ENCODE assay signal across 24 mouse cellular contexts in the genomic region with DNA sequence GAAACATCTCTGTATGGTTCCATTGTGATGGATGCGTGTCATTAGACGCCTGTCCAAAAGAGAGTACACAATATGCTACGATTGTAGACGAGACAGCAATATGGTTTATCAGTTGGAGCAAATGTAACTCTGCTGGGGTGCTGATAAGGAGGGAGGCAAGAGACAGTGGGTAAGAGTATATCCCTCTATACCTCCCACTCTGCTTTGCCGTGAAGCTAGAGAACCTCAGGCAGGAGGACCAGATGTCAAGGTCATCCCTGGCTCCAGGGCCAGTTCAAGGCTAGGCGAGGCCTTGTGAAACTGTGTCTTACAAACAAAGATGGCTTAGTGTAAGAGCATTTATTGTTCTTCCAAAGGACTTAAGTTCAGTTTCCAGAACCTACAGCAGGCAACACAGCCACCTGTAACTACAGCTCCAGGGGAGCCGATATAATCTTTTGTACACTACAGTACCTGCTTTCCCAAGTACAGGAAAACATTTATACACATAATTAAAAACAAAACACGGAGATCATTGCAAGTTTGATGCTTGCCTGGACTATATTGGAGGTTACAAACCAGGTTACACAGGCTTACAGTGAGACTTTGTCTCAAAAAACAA. TPM values are rescaled to one million over a fixed set of nuclear protein-coding genes. Genes with fewer than 3 reads are reported as not detected.
DNase-seq lines count a peak whose midpoint lies in the region; ATAC-seq and TF ChIP-seq lines count a peak whose summit lies in the region.
"Had no signal": no experiment of that assay in that cellular context is flagged by ENCODE, and none has a peak within 500 bp of the region (broad histone marks: within the 10 kb centered on the region; RNA-seq: fewer than 3 reads in every experiment).

No protein-coding gene starts in this region.

- H3K27ac ChIP-seq in heart, embryonic 11.5 days (ENCODE audit: low read depth, low read length) = peak overlapping the region; percentile 7; the same call in 1 of the 2 replicates
- no peak overlapping the region for H3K27ac ChIP-seq in heart, adult 2 months
- peak overlapping the region; percentile 87 for H3K27ac ChIP-seq in liver, embryonic 12.5 days
- H3K27ac ChIP-seq: hindbrain, embryonic 12.5 days; limb, embryonic 15.5 days; midbrain, embryonic 10.5 days had no signal

- 81% methylated on average over 8 of the region's 8 CpGs for WGBS in heart, embryonic 11.5 days (ENCODE audit: insufficient replicate concordance)
- WGBS in heart, adult 2 months = 89% methylated on average over 8 of the region's 8 CpGs
- 38% methylated on average over 8 of the region's 8 CpGs for whole genome bisulfite sequencing in liver, embryonic 12.5 days (ENCODE audit: insufficient replicate concordance)

- TF ChIP-seq EP300 in heart, adult 2 months (IDR thresholded peaks at IDR 0.05; ENCODE audit: insufficient read depth, low read depth, low read length) = no peak

- H3K9me3 ChIP-seq in heart, embryonic 11.5 days (replicated peaks; ENCODE audit: control insufficient read depth, low read length) = no peaks in the 10 kb centered on the region
- no peaks in the 10 kb centered on the region for H3K9me3 ChIP-seq in G1E (replicated peaks)
- no peaks in the 10 kb centered on the region for H3K9me3 ChIP-seq in liver, embryonic 12.5 days (replicated peaks)
- H3K9me3 ChIP-seq: limb, embryonic 15.5 days; midbrain, embryonic 10.5 days had no signal

- no peak overlapping the region for H3K4me2 ChIP-seq in heart, embryonic 11.5 days
- H3K4me2 ChIP-seq in liver, embryonic 12.5 days = peak overlapping the region; percentile 55
- H3K4me2 ChIP-seq: hindbrain, embryonic 12.5 days; limb, embryonic 15.5 days had no signal

- intact Hi-C loops in heart, adult 2 months (cut with DNase I) = no loop called here
- intact Hi-C loops in left cerebral cortex, postnatal 14 days (cut with DNase I) = no loop called here

- no peaks in the 10 kb centered on the region for H3K79me2 ChIP-seq in heart, adult 2 months (replicated peaks; ENCODE audit: control insufficient read depth, insufficient read depth, low read length)

- H3K9ac ChIP-seq in heart, embryonic 11.5 days (ENCODE audit: low read depth, low read length) = no peak overlapping the region
- no peak overlapping the region for H3K9ac ChIP-seq in heart, adult 2 months (ENCODE audit: low read depth, low read length)
- H3K9ac ChIP-seq in liver, embryonic 12.5 days = peak overlapping the region; percentile 51
- H3K9ac ChIP-seq: forebrain, postnatal 0 days; hindbrain, embryonic 12.5 days; limb, embryonic 15.5 days had no signal

- peaks cover 14% of the 10 kb centered on the region for H3K36me3 ChIP-seq in heart, embryonic 11.5 days (ENCODE audit: control insufficient read depth, insufficient read depth, low read length)
- H3K36me3 ChIP-seq in heart, adult 2 months (ENCODE audit: control insufficient read depth, insufficient read depth, low read length) = no peaks in the 10 kb centered on the region
- H3K36me3 ChIP-seq in G1E (replicated peaks) = peaks cover 94% of the 10 kb centered on the region
- peaks cover 85% of the 10 kb centered on the region for H3K36me3 ChIP-seq in liver, embryonic 12.5 days

- no peak overlapping the region for H3K4me3 ChIP-seq in heart, embryonic 11.5 days (ENCODE audit: low read depth, low read length)
- H3K4me3 ChIP-seq in heart, adult 2 months = no peak overlapping the region
- no peak overlapping the region for H3K4me3 ChIP-seq in G1E (ENCODE audit: low read depth, low read length)
- peak overlapping the region; percentile 14; the same call in 1 of the 2 replicates for H3K4me3 ChIP-seq in liver, embryonic 12.5 days
- H3K4me3 ChIP-seq: hindbrain, embryonic 12.5 days; limb, embryonic 15.5 days; midbrain, embryonic 10.5 days had no signal

- H3K27me3 ChIP-seq in heart, embryonic 11.5 days (ENCODE audit: control insufficient read depth, insufficient read depth, low read length) = no peaks in the 10 kb centered on the region
- no peaks in the 10 kb centered on the region for H3K27me3 ChIP-seq in heart, adult 2 months (ENCODE audit: control insufficient read depth, insufficient read depth, low read length)
- H3K27me3 ChIP-seq in G1E (ENCODE audit: insufficient read depth, low read length) = no peaks in the 10 kb centered on the region
- no peaks in the 10 kb centered on the region for H3K27me3 ChIP-seq in liver, embryonic 12.5 days (replicated peaks)
- H3K27me3 ChIP-seq: CH12.LX; hindbrain, embryonic 12.5 days; limb, embryonic 15.5 days had no signal

- DNase-seq in heart, adult 2 months = no peak
- DNase-seq in G1E (ENCODE audit: low spot score) = peak; percentile 38
- DNase-seq in left cerebral cortex, postnatal 14 days (ENCODE audit: low spot score in 2 of 2) = no peak
- DNase-seq in cerebellum, postnatal 10 days = no peak
- DNase-seq in gastrocnemius, adult 8-10 months (ENCODE audit: low spot score in 2 of 2) = no peak
- DNase-seq: adrenal gland, postnatal 36 days; cerebellum, postnatal 25 days; forebrain, postnatal 0 days; heart, postnatal 10 days; kidney, adult 18-20 months; kidney, postnatal 4 days; lung, postnatal 14 days; right cerebral cortex, postnatal 4 days had no signal

- no peak for TF ChIP-seq POLR2A in heart, adult 2 months (IDR thresholded peaks at IDR 0.05; ENCODE audit: insufficient read depth, low read depth, low read length)

- no peak for TF ChIP-seq CTCF in heart, adult 2 months (IDR thresholded peaks at IDR 0.05)
- no peak for TF ChIP-seq CTCF in G1E (IDR thresholded peaks at IDR 0.05; ENCODE audit: low read depth, low read length)

- H3K4me1 ChIP-seq in heart, embryonic 11.5 days (ENCODE audit: control insufficient read depth, insufficient read depth, low read length) = no peaks in the 10 kb centered on the region
- no peaks in the 10 kb centered on the region for H3K4me1 ChIP-seq in heart, adult 2 months (ENCODE audit: control insufficient read depth, insufficient read depth, low read length)
- peaks cover 53% of the 10 kb centered on the region for H3K4me1 ChIP-seq in G1E (ENCODE audit: insufficient read depth, low read depth, low read length)
- peaks cover 57% of the 10 kb centered on the region for H3K4me1 ChIP-seq in liver, embryonic 12.5 days
- H3K4me1 ChIP-seq: hindbrain, embryonic 12.5 days; limb, embryonic 15.5 days; midbrain, embryonic 10.5 days had no signal

- ATAC-seq in heart, embryonic 11.5 days (replicated peaks; ENCODE audit: insufficient number of reproducible peaks, low FRiP score, low TSS enrichment) = peak; percentile 70; the same call in 1 of the 2 replicates
- peak; percentile 92 for ATAC-seq in G1E (ENCODE audit: extremely low read depth, insufficient number of reproducible peaks, low FRiP score, poor library complexity, severe bottlenecking)
- peak; percentile 63 for ATAC-seq in common myeloid progenitor, adult 5-6 weeks (replicated peaks; ENCODE audit: low read depth, poor library complexity, severe bottlenecking)
- ATAC-seq in liver, embryonic 12.5 days = peak; percentile 99
- ATAC-seq: forebrain, postnatal 0 days had no signal

RNA-seq across cellular contexts. Expression of a gene that starts 11.9 kb away (rescaled TPM):
- 3.2 and 7.0 TPM in 2 replicates for polyA plus RNA-seq in heart, embryonic 11.5 days (2014; fragmentation: Nextera tagmentation; extraction: Ambion mirVana)
- total RNA-seq in heart, adult 2 months (2021) = 10 to 100 TPM; 67.6 to 71.9 TPM
- 67.1 and 89.9 TPM in 2 replicates for polyA plus RNA-seq in heart, adult 2 months (2012; rRNA removed)
- total RNA-seq in G1E (2014; fragmentation: Nextera tagmentation) (97.4 and 108 TPM in 2 replicates), G1E (2017) (90.5 and 90.7 TPM in 2 replicates)
- 208 and 223 TPM in 2 replicates for polyA plus RNA-seq in G1E (2012)
- 142 and 149 TPM in 2 replicates for total RNA-seq in common myeloid progenitor, adult 5-6 weeks (2017)
- polyA plus RNA-seq in liver, embryonic 12.5 days (2016; fragmentation: Nextera tagmentation; extraction: Ambion mirVana) = 12.0 and 12.7 TPM in 2 replicates
- total RNA-seq in left cerebral cortex, postnatal 14 days (2021) = 100 to 1,000 TPM; 132 to 135 TPM
- total RNA-seq in gastrocnemius, adult 8-10 months (2022) = 10 to 100 TPM; 48.2 to 53.4 (median 49.4) TPM

RNA-seq across cellular contexts. Expression of a gene that starts 14.1 kb away (rescaled TPM):
- 81.5 and 83.7 TPM in 2 replicates for polyA plus RNA-seq in heart, embryonic 11.5 days (2014; fragmentation: Nextera tagmentation; extraction: Ambion mirVana)
- total RNA-seq in heart, adult 2 months (2021) = 10 to 100 TPM; 31.9 to 35.0 TPM
- 27.0 and 29.7 TPM in 2 replicates for polyA plus RNA-seq in heart, adult 2 months (2012; rRNA removed)
- total RNA-seq in G1E (2014; fragmentation: Nextera tagmentation) = 55.3 and 67.8 TPM in 2 replicates
- 26.5 and 30.6 TPM in 2 replicates for total RNA-seq in G1E (2017)
- 124 and 152 TPM in 2 replicates for polyA plus RNA-seq in G1E (2012)
- total RNA-seq in common myeloid progenitor, adult 5-6 weeks (2017) = 28.6 and 43.6 TPM in 2 replicates
- polyA plus RNA-seq in liver, embryonic 12.5 days (2016; fragmentation: Nextera tagmentation; extraction: Ambion mirVana) = 90.8 and 95.6 TPM in 2 replicates
- total RNA-seq in left cerebral cortex, postnatal 14 days (2021) = 100 to 1,000 TPM; 102 to 108 TPM
- total RNA-seq in gastrocnemius, adult 8-10 months (2022) = 10 to 100 TPM; 23.4 to 28.8 (median 24.4) TPM

RNA-seq across cellular contexts. Expression of a gene that starts 19.6 kb away (rescaled TPM):
- polyA plus RNA-seq in heart, embryonic 11.5 days (2014; fragmentation: Nextera tagmentation; extraction: Ambion mirVana) = 1.7 TPM in 2 replicates
- total RNA-seq in heart, adult 2 months (2021) = 1 to 10 TPM in 1 of 2 experiments, under 1 TPM in 1; 0.89 to 1.5 TPM
- polyA plus RNA-seq in heart, adult 2 months (2012; rRNA removed) = 1.7 and 2.2 TPM in 2 replicates
- total RNA-seq in G1E (2014; fragmentation: Nextera tagmentation) = not detected in 2 replicates
- 0.44 TPM in 1 of 2 replicates, not detected in the other for total RNA-seq in G1E (2017)
- not detected in 2 replicates for polyA plus RNA-seq in G1E (2012)
- total RNA-seq in common myeloid progenitor, adult 5-6 weeks (2017) = not detected in 2 replicates
- polyA plus RNA-seq in liver, embryonic 12.5 days (2016; fragmentation: Nextera tagmentation; extraction: Ambion mirVana) = 0.19 and 0.29 TPM in 2 replicates
- total RNA-seq in left cerebral cortex, postnatal 14 days (2021) = 100 to 1,000 TPM; 330 to 331 TPM
- total RNA-seq in gastrocnemius, adult 8-10 months (2022) = under 1 TPM; 0.13 to 0.49 (median 0.39) TPM
- total RNA-seq: granulocyte monocyte progenitor cell, adult 5-6 weeks had no signal

RNA-seq across cellular contexts. Expression of a gene that starts 39.5 kb away (rescaled TPM):
- 3.8 and 4.6 TPM in 2 replicates for polyA plus RNA-seq in heart, embryonic 11.5 days (2014; fragmentation: Nextera tagmentation; extraction: Ambion mirVana)
- 1 to 10 TPM; 4.2 to 5.3 TPM for total RNA-seq in heart, adult 2 months (2021)
- polyA plus RNA-seq in heart, adult 2 months (2012; rRNA removed) = 12.8 and 19.2 TPM in 2 replicates
- 10.3 and 40.0 TPM in 2 replicates for total RNA-seq in G1E (2014; fragmentation: Nextera tagmentation)
- 9.3 and 10.4 TPM in 2 replicates for total RNA-seq in G1E (2017)
- polyA plus RNA-seq in G1E (2012) = 3.8 and 4.8 TPM in 2 replicates
- 8.6 and 18.7 TPM in 2 replicates for total RNA-seq in common myeloid progenitor, adult 5-6 weeks (2017)
- polyA plus RNA-seq in liver, embryonic 12.5 days (2016; fragmentation: Nextera tagmentation; extraction: Ambion mirVana) = 25.7 and 26.1 TPM in 2 replicates
- 10 to 100 TPM; 10.8 to 10.9 TPM for total RNA-seq in left cerebral cortex, postnatal 14 days (2021)
- 1 to 10 TPM; 1.4 to 2.3 (median 2.0) TPM for total RNA-seq in gastrocnemius, adult 8-10 months (2022)

RNA-seq across cellular contexts. Expression of a gene that starts 54.3 kb away (rescaled TPM):
- not detected in 2 replicates for polyA plus RNA-seq in heart, embryonic 11.5 days (2014; fragmentation: Nextera tagmentation; extraction: Ambion mirVana)
- not detected for total RNA-seq in heart, adult 2 months (2021)
- polyA plus RNA-seq in heart, adult 2 months (2012; rRNA removed) = 0.16 and 0.59 TPM in 2 replicates
- total RNA-seq in G1E (2014; fragmentation: Nextera tagmentation) (1.1 and 1.7 TPM in 2 replicates), G1E (2017) (1.2 and 1.7 TPM in 2 replicates)
- polyA plus RNA-seq in G1E (2012) = 0.11 and 0.21 TPM in 2 replicates
- total RNA-seq in common myeloid progenitor, adult 5-6 weeks (2017) = 6.6 and 8.3 TPM in 2 replicates
- polyA plus RNA-seq in liver, embryonic 12.5 days (2016; fragmentation: Nextera tagmentation; extraction: Ambion mirVana) = 0.08 and 0.12 TPM in 2 replicates
- total RNA-seq in left cerebral cortex, postnatal 14 days (2021) = under 1 TPM in 1 of 2 experiments, not detected in 1; 0.21 TPM
- total RNA-seq in gastrocnemius, adult 8-10 months (2022) = not detected
- total RNA-seq: CH12.LX; forebrain, postnatal 0 days; gastrocnemius, adult 18-20 months; layer of hippocampus, postnatal 10 days; left cerebral cortex, postnatal 10 days had no signal
- polyA plus RNA-seq: forebrain, postnatal 0 days had no signal

Comparison
In these comparisons a context has a peak if more than half of its experiments do, and no peak if none do; other contexts are left out.
1. RNA of a gene that starts 19.6 kb away (total RNA-seq): 330 to 331 TPM in left cerebral cortex, postnatal 14 days; 0.89 to 1.5 TPM in heart, adult 2 months, 0.44 TPM in G1E, 0.13 to 0.49 TPM in gastrocnemius, adult 8-10 months and not detected in common myeloid progenitor, adult 5-6 weeks; every median in the first group is over 100 times any median in the second.
2. Peak in every context shown above with its lines, with median percentiles within 50 percentile points of each other: ATAC-seq.